Mouse (Mus musculus) heart, adult 2 months (tissue): ENCODE measurements around the gene B4galnt3.

Experiments used
- CTCF ChIP-seq: fragments of 200-600 bp; IDR thresholded peaks from 2 replicates; pipeline ENCODE4 v1.8.1; 2022; ENCODE audit warnings: antibody characterized with exemption, mild to moderate bottlenecking, moderate library complexity
- POLR2A ChIP-seq: fragments of 200-500 bp; IDR thresholded peaks from 2 replicates; pipeline ENCODE4 v1.6.1; 2011; ENCODE audit warnings: mild to moderate bottlenecking, low read depth, low read length, control low read depth; ENCODE audit not compliant: insufficient read depth

- no peak for TF ChIP-seq POLR2A
- TF ChIP-seq CTCF = no peak
Observed at GRCm38 (mm10) chr6:120190365-120190764, 104.0 kb downstream of the B4galnt3 start.
